Mouse (Mus musculus) liver, adult 2 months (tissue): ENCODE measurements at regions not wholly inside any gene's neighbourhood (a gene's known extent, or its start where the extent isn't known, plus 50 kb on each side); places are given as distances from the start of the nearest gene placed in this dataset.

Experiments
- DNase-seq: peaks from one replicate; pipeline ENCODE4 v3.0.0-alpha.2; 2011; ENCODE audit warnings: low read depth, low spot score; ENCODE audit errors: extremely low read depth
- H3K27ac ChIP-seq: fragments of 200-500 bp; replicated peaks from 2 replicates; pipeline ENCODE4 v1.5.1; 2012; ENCODE audit warnings: low read depth, mild to moderate bottlenecking, control low read depth, inconsistent platforms, low read length; ENCODE audit not compliant: insufficient read depth
- H3K27me3 ChIP-seq: fragments of 200-500 bp; 2 replicates; pipeline ENCODE4 v1.6.1; 2012; ENCODE audit warnings: mild to moderate bottlenecking, moderate library complexity, low read length, inconsistent platforms; ENCODE audit not compliant: control insufficient read depth, insufficient read depth
- H3K36me3 ChIP-seq: fragments of 200-500 bp; 2 replicates; pipeline ENCODE4 v1.6.1; 2012; ENCODE audit warnings: low read length, inconsistent platforms; ENCODE audit not compliant: control insufficient read depth, insufficient read depth
- H3K4me1 ChIP-seq: fragments of 200-500 bp; 2 replicates; pipeline ENCODE4 v1.6.1; 2011; ENCODE audit warnings: low read length; ENCODE audit not compliant: control insufficient read depth, insufficient read depth
- H3K4me3 ChIP-seq: fragments of 200-500 bp; 2 replicates; pipeline ENCODE4 v1.5.1; 2011; ENCODE audit warnings: low read depth, mild to moderate bottlenecking, control low read depth, low read length, moderate library complexity; ENCODE audit not compliant: insufficient read depth
- H3K79me2 ChIP-seq: fragments of 200-500 bp; 2 replicates; pipeline ENCODE4 v1.6.1; 2012; ENCODE audit warnings: inconsistent platforms, mild to moderate bottlenecking, low read length, moderate library complexity; ENCODE audit not compliant: control insufficient read depth, insufficient read depth
- H3K9ac ChIP-seq: fragments of 200-500 bp; 2 replicates; pipeline ENCODE4 v1.6.1; 2012; ENCODE audit warnings: low read depth, mild to moderate bottlenecking, control low read depth, inconsistent platforms, low read length
- CTCF ChIP-seq: fragments of 200-500 bp; IDR thresholded peaks from 2 replicates; pipeline ENCODE4 v1.5.1; 2011; ENCODE audit warnings: low read depth, low read length, control low read depth
- POLR2A ChIP-seq: fragments of 200-500 bp; IDR thresholded peaks from 2 replicates; pipeline ENCODE4 v1.6.1; 2011; ENCODE audit warnings: low read length, control low read depth; ENCODE audit not compliant: insufficient read depth; ENCODE audit errors: extremely low read depth
- WGBS: fragments of 180-500 bp; shearing (Covaris S2); methylation state at CpG from one replicate; pipeline ENCODE4 v1.1.7; 2018; 5-methylcytosine and 5-hydroxymethylcytosine counted together

DNA sequence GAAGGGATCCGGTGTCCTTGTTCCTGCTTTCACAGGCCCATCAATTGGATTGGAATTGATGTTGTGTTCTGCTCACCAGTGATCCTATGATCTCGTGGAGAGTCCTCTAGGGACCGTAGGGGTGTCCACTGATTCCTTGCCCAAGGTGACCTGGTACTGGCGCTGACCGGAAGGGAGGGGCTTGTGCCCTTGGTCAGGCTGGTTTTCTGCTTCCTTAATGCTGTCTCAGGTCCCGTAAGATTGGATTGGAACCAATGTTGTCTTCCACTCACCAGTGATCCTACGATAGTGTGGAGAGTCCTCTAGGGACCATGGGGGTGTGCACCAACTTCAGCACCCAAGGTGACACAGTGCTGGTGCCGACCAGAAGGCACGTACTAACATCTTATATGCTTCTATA, 324.9 kb upstream of the Ptchd4 start:
- TF ChIP-seq POLR2A (no peak), CTCF (no peak)
- H3K36me3 ChIP-seq, result no peaks in the 10 kb centered on the region
- H3K9ac ChIP-seq, result no peak overlapping the region
- no peaks in the 10 kb centered on the region for H3K27me3 ChIP-seq
- H3K79me2 ChIP-seq, result no peaks in the 10 kb centered on the region
- no peak overlapping the region for H3K27ac ChIP-seq
- no peak overlapping the region for H3K4me3 ChIP-seq
- WGBS, result 83% methylated on average over 9 of the region's 9 CpGs
- no peak for DNase-seq
- H3K4me1 ChIP-seq, result no peaks in the 10 kb centered on the region

DNA sequence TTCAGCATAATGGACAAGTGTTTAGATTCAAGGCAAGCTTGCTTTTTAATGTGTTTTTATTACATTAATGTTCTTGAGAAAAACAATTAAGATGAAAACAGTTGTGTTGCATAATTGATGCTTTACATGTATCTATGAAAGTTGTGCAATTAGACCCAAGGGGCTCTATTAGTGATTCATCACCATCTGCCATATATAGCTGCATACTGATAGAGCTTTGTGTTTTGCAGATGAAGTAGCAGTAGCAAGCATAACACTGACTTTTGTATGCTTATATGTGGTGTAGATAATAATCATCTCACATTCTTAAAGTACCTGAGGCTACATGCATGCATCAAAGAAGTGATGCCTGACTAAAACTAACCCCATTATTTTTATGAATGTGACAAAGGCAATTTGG, 307.3 kb upstream of the Ptchd4 start:
- Histone ChIP-seq H3K36me3 (no peaks in the 10 kb centered on the region), H3K9ac (no peak overlapping the region), H3K27me3 (no peaks in the 10 kb centered on the region), H3K27ac (no peak overlapping the region), H3K4me1 (no peaks in the 10 kb centered on the region), H3K4me3 (no peak overlapping the region), H3K79me2 (no peaks in the 10 kb centered on the region)
- DNase-seq, result no peak
- TF ChIP-seq POLR2A, result no peak

DNA sequence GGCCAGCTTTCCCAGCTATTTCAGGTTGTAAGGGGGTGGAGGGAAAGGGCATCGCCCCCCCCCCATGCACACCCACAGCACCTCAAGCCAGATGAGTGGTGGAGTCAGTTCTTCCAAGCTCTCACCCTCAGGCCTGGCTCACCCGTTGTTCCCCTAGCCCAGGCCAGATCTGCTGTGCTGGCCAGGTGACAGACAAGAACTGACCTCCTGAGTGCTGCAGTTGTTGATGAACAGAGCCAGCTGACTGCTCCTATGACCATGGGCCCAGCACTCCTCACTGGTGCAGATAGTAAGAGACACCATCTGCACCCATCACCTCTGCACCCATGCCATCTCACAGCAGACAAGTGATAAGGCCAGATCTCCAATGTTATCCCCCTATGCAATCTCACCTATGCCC, 291.5 kb upstream of the Ptchd4 start:
- no peaks in the 10 kb centered on the region for H3K27me3 ChIP-seq
- TF ChIP-seq CTCF, result no peak
- TF ChIP-seq POLR2A, result no peak
- no peaks in the 10 kb centered on the region for H3K36me3 ChIP-seq
- H3K4me3 ChIP-seq, result no peak overlapping the region
- no peak overlapping the region for H3K27ac ChIP-seq
- no peaks in the 10 kb centered on the region for H3K4me1 ChIP-seq
- 84% methylated on average over 2 of the region's 2 CpGs for WGBS
- no peaks in the 10 kb centered on the region for H3K79me2 ChIP-seq
- H3K9ac ChIP-seq, result no peak overlapping the region
- DNase-seq, result no peak

DNA sequence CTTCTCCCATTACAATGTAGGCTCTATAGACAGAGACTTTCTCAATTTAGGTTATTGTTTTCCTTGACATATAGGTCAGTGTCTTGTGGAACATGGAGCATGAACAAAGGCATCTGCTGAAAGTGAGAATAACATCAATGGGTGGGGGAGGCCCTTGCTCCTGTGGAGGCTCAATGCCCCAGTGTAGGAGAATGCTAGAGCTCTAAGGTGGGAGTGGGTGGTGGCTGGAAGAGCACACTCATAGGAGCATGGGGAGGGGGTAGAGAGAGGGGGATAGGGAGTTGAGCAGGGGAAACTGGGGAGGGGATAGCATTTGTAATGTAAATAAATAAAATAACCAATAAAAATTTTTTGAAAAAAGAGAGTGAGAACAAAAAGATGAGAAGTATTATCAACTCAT, 288.5 kb upstream of the Ptchd4 start:
- Histone ChIP-seq H3K27me3 (no peaks in the 10 kb centered on the region), H3K4me1 (no peaks in the 10 kb centered on the region), H3K4me3 (no peak overlapping the region), H3K36me3 (no peaks in the 10 kb centered on the region), H3K79me2 (no peaks in the 10 kb centered on the region), H3K9ac (no peak overlapping the region), H3K27ac (no peak overlapping the region)
- TF ChIP-seq POLR2A (no peak), CTCF (no peak)
- no peak for DNase-seq

DNA sequence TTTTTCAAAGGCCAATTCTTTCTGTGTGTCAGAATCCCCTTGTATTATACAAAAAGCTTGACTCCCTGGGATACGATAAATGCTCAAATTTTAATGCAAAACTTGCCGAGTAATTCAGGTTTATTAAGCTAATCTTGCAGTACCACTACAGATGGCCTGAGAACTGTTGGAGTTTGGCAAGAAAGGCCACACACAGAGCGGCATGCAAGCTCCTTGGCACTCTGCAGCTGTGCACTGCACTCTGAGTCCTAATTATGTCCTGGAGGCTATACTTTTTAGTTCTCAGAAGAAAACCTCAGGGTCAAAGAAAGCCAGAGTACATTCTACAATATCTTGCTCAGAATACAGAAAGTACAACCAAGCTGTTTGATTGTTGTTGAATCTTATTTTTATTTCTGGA, 286.3 kb upstream of the Ptchd4 start:
- no peaks in the 10 kb centered on the region for H3K4me1 ChIP-seq
- no peak overlapping the region for H3K9ac ChIP-seq
- DNase-seq, result no peak
- H3K79me2 ChIP-seq, result no peaks in the 10 kb centered on the region
- WGBS, result 80% methylated on average over 3 of the region's 3 CpGs
- TF ChIP-seq POLR2A, result no peak
- no peak for TF ChIP-seq CTCF
- H3K27ac ChIP-seq, result no peak overlapping the region
- no peaks in the 10 kb centered on the region for H3K27me3 ChIP-seq
- no peak overlapping the region for H3K4me3 ChIP-seq
- H3K36me3 ChIP-seq, result no peaks in the 10 kb centered on the region

DNA sequence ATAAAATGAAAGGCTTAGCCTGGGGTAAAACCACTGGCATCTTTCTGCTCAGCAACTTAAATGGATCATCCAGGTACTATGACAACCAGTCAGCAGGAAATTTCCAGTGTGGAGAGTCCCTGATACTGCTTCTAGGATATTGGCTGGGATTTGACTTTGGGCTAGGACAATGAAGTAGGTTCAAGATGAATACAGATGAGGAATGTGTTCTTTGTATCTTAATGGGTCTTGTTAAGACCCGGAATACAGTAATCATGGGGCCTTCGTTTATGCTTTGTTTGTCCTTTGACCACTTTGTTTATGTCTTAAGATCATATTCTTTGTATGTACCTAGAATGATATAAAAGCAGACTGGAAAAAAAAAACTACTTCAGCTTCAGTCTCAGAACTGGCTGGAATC, 278.7 kb upstream of the Ptchd4 start:
- DNase-seq, result no peak
- H3K36me3 ChIP-seq, result no peaks in the 10 kb centered on the region
- H3K4me1 ChIP-seq, result no peaks in the 10 kb centered on the region
- H3K27ac ChIP-seq, result no peak overlapping the region
- H3K27me3 ChIP-seq, result no peaks in the 10 kb centered on the region
- H3K4me3 ChIP-seq, result no peak overlapping the region
- TF ChIP-seq CTCF (no peak), POLR2A (no peak)
- H3K79me2 ChIP-seq, result no peaks in the 10 kb centered on the region
- WGBS, result 78% methylated on average over 2 of the region's 2 CpGs
- no peak overlapping the region for H3K9ac ChIP-seq
